Mouse (Mus musculus) heart, postnatal 0 days (tissue): ENCODE measurements at regions not wholly inside any gene's neighbourhood (a gene's known extent, or its start where the extent isn't known, plus 50 kb on each side); places are given as distances from the start of the nearest gene placed in this dataset.

Experiments
- ATAC-seq: fragments of 200-750 bp; cut with Nextera tagmentation; 2 replicates; pipeline ENCODE4 v1.8.0; 2017; ENCODE audit warnings: low read depth, moderate number of reproducible peaks, moderate library complexity; ENCODE audit not compliant: insufficient read depth
- DNase-seq: peaks from one replicate; pipeline ENCODE4 v3.0.0-alpha.2; 2016; ENCODE audit warnings: low spot score
- H3K27ac ChIP-seq: fragments of 300-500 bp; sonication (generic); 2 replicates; pipeline ENCODE4 v1.5.1; 2014; ENCODE audit warnings: low read depth, mild to moderate bottlenecking
- H3K27me3 ChIP-seq: fragments of 300-500 bp; sonication (generic); 2 replicates; pipeline ENCODE4 v1.6.1; 2014; ENCODE audit warnings: low read length, mixed read lengths; ENCODE audit not compliant: control insufficient read depth, insufficient read depth
- H3K36me3 ChIP-seq: fragments of 300-500 bp; sonication (generic); replicated peaks from 2 replicates; pipeline ENCODE4 v1.6.1; 2014; ENCODE audit warnings: low read length, mixed read lengths; ENCODE audit not compliant: control insufficient read depth, insufficient read depth
- H3K4me1 ChIP-seq: fragments of 300-500 bp; sonication (generic); 2 replicates; pipeline ENCODE4 v1.6.1; 2014; ENCODE audit warnings: antibody characterized with exemption; ENCODE audit not compliant: control insufficient read depth, insufficient read depth
- H3K4me2 ChIP-seq: fragments of 300-500 bp; sonication (generic); 2 replicates; pipeline ENCODE4 v1.6.1; 2014; ENCODE audit warnings: low read depth, mild to moderate bottlenecking, low read length, moderate library complexity
- H3K4me3 ChIP-seq: fragments of 300-500 bp; sonication (generic); 2 replicates; pipeline ENCODE4 v1.5.1; 2014; ENCODE audit warnings: low read depth, low read length
- H3K9ac ChIP-seq: fragments of 300-500 bp; sonication (generic); replicated peaks from 2 replicates; pipeline ENCODE4 v1.6.1; 2014; ENCODE audit warnings: low read depth, low read length, mixed read lengths
- H3K9me3 ChIP-seq: fragments of 300-500 bp; sonication (generic); replicated peaks from 2 replicates; pipeline ENCODE4 v1.6.1; 2016; ENCODE audit warnings: low read length; ENCODE audit not compliant: control insufficient read depth
- CTCF ChIP-seq: IDR thresholded peaks from 2 replicates; pipeline ENCODE4 v1.5.1; 2016; ENCODE audit warnings: antibody characterized with exemption, control low read depth, low read depth
- EP300 ChIP-seq: IDR thresholded peaks from 2 replicates; pipeline ENCODE4 v1.6.1; 2016; ENCODE audit warnings: antibody characterized with exemption, low read depth
- WGBS: fragments of 180-500 bp; shearing (Covaris S2); extraction: QIAGEN DNeasy Blood & Tissue Kit; methylation state at CpG from one replicate; pipeline ENCODE4 v1.1.7; 2014; 5-methylcytosine and 5-hydroxymethylcytosine counted together

DNA sequence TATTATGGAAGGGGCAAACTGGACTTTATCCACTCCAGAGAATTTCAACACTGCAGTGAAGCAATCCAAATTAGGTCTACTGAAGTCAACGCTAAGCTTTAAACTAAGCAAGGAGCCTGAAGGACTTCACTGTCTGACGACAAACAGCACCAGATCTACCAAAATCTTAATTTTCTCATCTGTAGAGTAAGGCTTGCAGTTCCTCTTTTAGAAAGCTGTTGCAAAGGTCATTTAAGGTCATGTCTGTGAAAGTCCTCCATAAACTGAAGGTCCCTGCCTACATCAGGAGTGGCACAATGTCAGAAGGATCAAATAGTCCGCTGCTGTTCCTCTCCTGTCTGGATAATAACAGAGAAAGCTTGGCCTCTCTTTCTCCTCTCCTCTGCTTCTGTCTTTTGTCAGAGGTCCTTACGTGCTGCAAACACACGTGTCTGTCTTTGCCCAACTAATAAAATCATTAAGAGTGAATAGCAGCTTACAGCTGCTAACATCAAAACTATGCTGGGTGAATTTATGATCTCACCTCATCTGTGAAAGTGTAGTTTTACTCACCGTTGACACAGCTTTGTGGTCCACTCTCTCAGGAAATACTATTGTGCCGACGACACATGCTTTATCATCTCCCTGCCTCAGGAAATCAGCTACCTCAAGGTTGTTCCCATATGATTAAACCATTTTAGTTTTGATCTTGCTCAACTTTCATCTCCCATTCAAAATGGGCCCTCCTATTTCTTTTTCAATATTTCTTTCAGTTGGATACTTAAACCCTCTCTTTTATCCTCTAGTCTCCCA, 117.9 kb upstream of the Tas2r134 start:
- no peak for TF ChIP-seq CTCF
- TF ChIP-seq EP300: no peak
- Histone ChIP-seq H3K4me1 (no peaks in the 10 kb centered on the region), H3K27ac (no peak overlapping the region), H3K9ac (no peak overlapping the region), H3K4me2 (no peak overlapping the region), H3K36me3 (no peaks in the 10 kb centered on the region), H3K4me3 (no peak overlapping the region), H3K27me3 (no peaks in the 10 kb centered on the region), H3K9me3 (no peaks in the 10 kb centered on the region)
- ATAC-seq: no peak
- no peak for DNase-seq
- 60% methylated on average over 8 of the region's 8 CpGs for WGBS

DNA sequence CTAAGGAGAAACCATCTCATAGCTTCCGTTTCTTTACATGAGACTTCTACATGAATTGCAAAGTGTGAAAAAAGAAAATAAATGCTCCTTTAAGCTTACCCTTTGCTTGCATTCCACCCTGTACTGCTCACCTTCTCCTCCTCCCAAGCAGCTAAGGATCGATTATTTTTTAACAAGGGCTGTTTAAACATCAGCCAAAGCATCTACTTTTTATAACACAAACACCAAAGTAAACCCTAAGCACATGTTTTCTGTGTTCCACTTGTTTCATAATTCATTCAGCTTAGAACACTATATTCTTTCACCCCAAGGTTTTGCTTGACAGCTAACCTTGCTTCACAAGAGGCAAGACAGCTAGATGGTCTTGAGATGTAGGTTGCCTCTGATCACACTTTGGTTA, 129.4 kb upstream of the Tas2r134 start:
- TF ChIP-seq CTCF: no peak
- TF ChIP-seq EP300: no peak
- DNase-seq: no peak
- H3K9me3 ChIP-seq: no peaks in the 10 kb centered on the region
- H3K4me3 ChIP-seq: no peak overlapping the region
- H3K27me3 ChIP-seq: no peaks in the 10 kb centered on the region
- no peaks in the 10 kb centered on the region for H3K36me3 ChIP-seq
- ATAC-seq: no peak
- H3K4me2 ChIP-seq: no peak overlapping the region
- H3K4me1 ChIP-seq: no peaks in the 10 kb centered on the region
- H3K27ac ChIP-seq: no peak overlapping the region
- 89% methylated on average over 2 of the region's 2 CpGs for WGBS
- H3K9ac ChIP-seq: no peak overlapping the region

DNA sequence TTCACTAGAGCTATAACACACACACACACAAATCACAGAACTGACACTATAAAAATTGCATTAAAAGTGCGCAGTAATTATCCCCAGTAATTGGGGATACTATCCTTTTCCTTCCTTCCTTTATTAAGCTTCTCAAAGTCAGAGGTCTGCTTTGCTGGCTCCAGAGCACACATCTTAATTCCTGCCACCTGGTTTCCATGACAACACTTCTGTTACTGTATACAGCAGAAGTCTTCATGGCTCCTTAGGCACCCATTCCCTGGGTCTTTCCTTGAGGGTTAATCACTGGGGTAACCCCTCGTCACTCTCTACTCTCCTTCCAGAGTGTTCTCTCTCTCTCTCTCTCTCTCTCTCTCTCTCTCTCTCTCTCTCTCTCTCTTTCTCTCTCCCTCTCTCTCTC, 153.6 kb upstream of the Tas2r134 start:
- no peak overlapping the region for H3K9ac ChIP-seq
- ATAC-seq (no peak), DNase-seq (no peak)
- 80% methylated on average over 2 of the region's 2 CpGs for WGBS
- no peak overlapping the region for H3K4me3 ChIP-seq
- H3K27me3 ChIP-seq: no peaks in the 10 kb centered on the region
- TF ChIP-seq CTCF: no peak
- H3K36me3 ChIP-seq: no peaks in the 10 kb centered on the region
- no peaks in the 10 kb centered on the region for H3K4me1 ChIP-seq
- H3K4me2 ChIP-seq: no peak overlapping the region
- H3K9me3 ChIP-seq: no peaks in the 10 kb centered on the region
- H3K27ac ChIP-seq: no peak overlapping the region

DNA sequence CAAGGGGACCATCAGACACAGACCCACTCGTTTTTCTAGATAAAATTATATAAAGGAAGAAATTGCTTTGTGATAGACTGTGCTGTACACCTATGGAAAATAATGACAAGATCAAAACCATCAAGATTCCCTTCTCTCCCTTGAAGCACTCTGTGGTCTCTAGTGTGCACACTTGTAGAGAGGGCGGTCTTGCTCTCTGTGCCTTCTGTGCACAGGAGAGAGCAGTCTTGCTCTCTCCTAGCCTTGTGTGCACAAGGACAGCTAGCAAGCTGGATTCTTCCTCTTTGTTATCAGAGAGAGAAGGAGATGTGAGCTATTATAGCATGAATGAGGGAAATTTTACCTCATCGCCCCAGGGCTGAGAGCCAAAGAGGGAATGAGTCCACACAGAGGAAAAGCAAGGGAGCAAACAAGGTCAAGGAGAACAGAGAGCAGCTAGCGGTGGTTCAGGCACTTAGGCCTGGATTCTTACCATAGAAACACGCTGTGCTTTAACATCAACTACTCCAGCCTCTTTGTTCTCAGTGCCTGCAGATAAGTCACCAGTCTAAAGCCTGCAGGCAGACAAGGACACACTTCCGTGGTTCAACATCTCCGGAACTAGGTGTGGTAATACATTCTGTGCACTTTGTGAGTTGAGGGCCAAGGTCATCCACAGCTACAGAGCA, 160.2 kb upstream of the Tas2r134 start:
- H3K27ac ChIP-seq: peak overlapping the region; percentile 12
- H3K27me3 ChIP-seq: no peaks in the 10 kb centered on the region
- peak; percentile 87 for ATAC-seq
- no peak overlapping the region for H3K4me3 ChIP-seq
- no peaks in the 10 kb centered on the region for H3K9me3 ChIP-seq
- TF ChIP-seq EP300: no peak
- TF ChIP-seq CTCF: no peak
- peak; percentile 55 for DNase-seq
- H3K9ac ChIP-seq: no peak overlapping the region
- no peaks in the 10 kb centered on the region for H3K36me3 ChIP-seq
- H3K4me2 ChIP-seq: no peak overlapping the region
- WGBS: 40% methylated on average over 7 of the region's 7 CpGs
- no peaks in the 10 kb centered on the region for H3K4me1 ChIP-seq

DNA sequence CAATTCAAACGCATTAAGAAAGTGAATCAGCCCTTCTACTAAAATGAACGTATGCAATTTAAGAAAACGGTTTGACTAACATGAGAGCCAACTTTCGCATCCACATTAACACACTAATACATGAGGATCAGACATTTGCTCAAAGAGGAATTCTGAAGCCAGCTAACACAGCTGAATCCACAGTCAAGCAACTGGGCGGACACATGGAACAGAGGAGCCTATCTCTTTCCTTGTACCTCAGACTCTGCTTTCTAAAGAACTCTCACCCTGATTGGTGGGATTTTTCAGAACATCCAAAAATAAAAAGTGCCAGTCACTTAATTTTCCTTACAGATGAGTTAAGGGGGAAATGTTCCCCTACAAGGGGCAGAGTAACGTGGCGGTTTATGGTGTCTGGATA, 161.3 kb upstream of the Tas2r134 start:
- H3K4me3 ChIP-seq: no peak overlapping the region
- H3K9me3 ChIP-seq: no peaks in the 10 kb centered on the region
- no peaks in the 10 kb centered on the region for H3K4me1 ChIP-seq
- 91% methylated on average over 7 of the region's 7 CpGs for WGBS
- no peak for DNase-seq
- no peaks in the 10 kb centered on the region for H3K27me3 ChIP-seq
- H3K27ac ChIP-seq: no peak overlapping the region
- ATAC-seq: no peak
- no peak overlapping the region for H3K4me2 ChIP-seq
- TF ChIP-seq CTCF: no peak
- TF ChIP-seq EP300: no peak
- no peaks in the 10 kb centered on the region for H3K36me3 ChIP-seq
- no peak overlapping the region for H3K9ac ChIP-seq
